Mouse (Mus musculus) heart, embryonic 14.5 days (tissue): Measurements from ENCODE around the gene Serpina9. TPM values are rescaled to one million over a fixed set of nuclear protein-coding genes. Genes with fewer than 3 reads are reported as not detected.

ENCODE experiments used
- ATAC-seq: fragments of 200-750 bp; cut with Nextera tagmentation; 2 replicates; pipeline ENCODE4 v1.8.0; 2017; ENCODE audit warnings: low read depth, moderate TSS enrichment; ENCODE audit not compliant: insufficient number of reproducible peaks, insufficient read depth, low FRiP score
- H3K27ac ChIP-seq, 2 experiments: fragments of 200-500 bp in 1 of 2; fragments of 300-500 bp in 1 of 2; sonication (generic) in 1 of 2; replicated peaks in 1 of 2; 2 replicates each; pipeline ENCODE4 v1.5.1; 2012 to 2014; ENCODE audit warnings: low read depth in 2 of 2, low read length in 2 of 2, control low read depth in 1 of 2, mild to moderate bottlenecking in 1 of 2, mixed read lengths in 1 of 2; ENCODE audit not compliant: control insufficient read depth in 1 of 2, insufficient read depth in 1 of 2
- H3K27me3 ChIP-seq: fragments of 300-500 bp; sonication (generic); 2 replicates; pipeline ENCODE4 v1.6.1; 2014; ENCODE audit warnings: mild to moderate bottlenecking, low read length, control low read depth; ENCODE audit not compliant: control insufficient read depth, insufficient read depth
- H3K36me3 ChIP-seq: fragments of 300-500 bp; sonication (generic); 2 replicates; pipeline ENCODE4 v1.6.1; 2014; ENCODE audit warnings: mild to moderate bottlenecking, control low read depth, low read length, mixed read lengths; ENCODE audit not compliant: control insufficient read depth, insufficient read depth
- H3K4me1 ChIP-seq, 2 experiments: fragments of 200-500 bp in 1 of 2; fragments of 300-500 bp in 1 of 2; sonication (generic) in 1 of 2; 2 replicates each; pipeline ENCODE4 v1.6.1; 2012 to 2014; ENCODE audit warnings: low read length in 2 of 2, control low read depth in 1 of 2, mixed read lengths in 1 of 2; ENCODE audit not compliant: control insufficient read depth in 2 of 2, insufficient read depth in 2 of 2
- H3K4me2 ChIP-seq: fragments of 300-500 bp; sonication (generic); 2 replicates; pipeline ENCODE4 v1.6.1; 2014; ENCODE audit warnings: mild to moderate bottlenecking, low read length
- H3K4me3 ChIP-seq, 2 experiments: fragments of 200-500 bp in 1 of 2; fragments of 300-500 bp in 1 of 2; sonication (generic) in 1 of 2; 2 replicates each; pipeline ENCODE4 v1.5.1; 2012 to 2014; ENCODE audit warnings: low read length in 2 of 2, mild to moderate bottlenecking in 2 of 2, control low read depth in 1 of 2, low read depth in 1 of 2, moderate library complexity in 1 of 2; ENCODE audit not compliant: control insufficient read depth in 1 of 2, insufficient read depth in 1 of 2
- H3K9ac ChIP-seq: fragments of 300-500 bp; sonication (generic); 2 replicates; pipeline ENCODE4 v1.6.1; 2014; ENCODE audit warnings: mild to moderate bottlenecking, low read length
- H3K9me3 ChIP-seq: fragments of 300-500 bp; sonication (generic); 2 replicates; pipeline ENCODE4 v1.6.1; 2016; ENCODE audit warnings: low read length, control low read depth; ENCODE audit not compliant: control insufficient read depth
- WGBS: fragments of 180-500 bp; shearing (Covaris S2); extraction: QIAGEN DNeasy Blood & Tissue Kit; methylation state at CpG from one replicate; pipeline ENCODE4 v1.1.7; 2014; 5-methylcytosine and 5-hydroxymethylcytosine counted together
- polyA plus RNA-seq: library from polyadenylated mRNA; unstranded; fragments of >200 nt; fragmentation: Nextera tagmentation; extraction: Ambion mirVana; gene quantifications from 2 replicates; pipeline ENCODE4 v1.2.1, GENCODE M21; 2014

Serpina9 gene
- polyA plus RNA-seq, 1 experiment from 2014 or later = 0.27 TPM

DNA sequence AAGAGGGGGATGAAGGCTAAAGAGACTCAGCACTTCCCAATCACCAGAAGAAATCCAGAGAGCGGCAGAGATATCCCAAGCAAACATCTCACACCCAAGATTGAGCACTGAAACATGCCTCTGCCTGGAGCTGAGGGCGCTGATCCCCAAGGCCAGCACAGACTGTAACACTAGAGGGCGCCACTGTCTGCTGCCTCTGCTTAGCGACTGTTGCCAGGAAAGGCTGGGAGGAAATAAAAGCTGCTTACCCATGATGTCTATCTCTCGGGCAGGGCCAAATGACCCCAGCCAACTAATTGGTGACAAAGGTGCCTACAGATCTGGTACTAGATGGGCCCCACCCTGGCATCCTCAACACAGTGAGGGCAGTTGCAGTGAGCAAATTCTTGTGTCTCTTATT lies 35.7 kb downstream of the Serpina9 start:
- H3K9ac ChIP-seq = no peak overlapping the region
- no peaks in the 10 kb centered on the region for H3K36me3 ChIP-seq
- H3K9me3 ChIP-seq = no peaks in the 10 kb centered on the region
- no peaks in the 10 kb centered on the region; a peak in 1 of 4 replicates for H3K4me1 ChIP-seq
- no peak for ATAC-seq
- no peak overlapping the region for H3K4me3 ChIP-seq
- WGBS = 26% methylated on average over 5 of the region's 5 CpGs
- H3K4me2 ChIP-seq = no peak overlapping the region
- no peaks in the 10 kb centered on the region for H3K27me3 ChIP-seq
- H3K27ac ChIP-seq = no peak overlapping the region

DNA sequence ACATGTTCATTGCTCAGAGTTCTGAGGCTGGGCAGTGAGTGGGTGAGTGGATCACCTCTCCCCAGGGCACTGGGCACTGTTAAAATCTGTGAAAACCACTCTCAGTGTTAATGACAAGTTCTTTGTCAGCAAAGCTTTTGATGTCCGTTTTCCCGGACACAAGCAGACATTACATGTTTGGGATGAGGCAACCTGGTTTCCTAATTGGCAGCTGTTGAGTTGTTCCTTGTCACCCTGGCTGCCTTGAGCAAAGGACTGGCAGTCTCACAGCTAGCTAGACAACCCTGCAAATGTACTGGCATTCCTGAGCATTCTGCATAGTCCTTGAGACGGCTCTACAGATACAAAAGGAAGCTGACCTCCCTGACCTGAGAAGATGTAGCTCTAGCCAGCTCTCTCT lies 36.5 kb downstream of the Serpina9 start:
- Histone ChIP-seq H3K36me3 (no peaks in the 10 kb centered on the region), H3K27ac (no peak overlapping the region), H3K4me3 (no peak overlapping the region), H3K9me3 (no peaks in the 10 kb centered on the region), H3K27me3 (no peaks in the 10 kb centered on the region), H3K4me1 (no peaks in the 10 kb centered on the region; a peak in 1 of 4 replicates), H3K9ac (no peak overlapping the region), H3K4me2 (no peak overlapping the region)
- 67% methylated on average over 3 of the region's 3 CpGs for WGBS
- no peak for ATAC-seq

DNA sequence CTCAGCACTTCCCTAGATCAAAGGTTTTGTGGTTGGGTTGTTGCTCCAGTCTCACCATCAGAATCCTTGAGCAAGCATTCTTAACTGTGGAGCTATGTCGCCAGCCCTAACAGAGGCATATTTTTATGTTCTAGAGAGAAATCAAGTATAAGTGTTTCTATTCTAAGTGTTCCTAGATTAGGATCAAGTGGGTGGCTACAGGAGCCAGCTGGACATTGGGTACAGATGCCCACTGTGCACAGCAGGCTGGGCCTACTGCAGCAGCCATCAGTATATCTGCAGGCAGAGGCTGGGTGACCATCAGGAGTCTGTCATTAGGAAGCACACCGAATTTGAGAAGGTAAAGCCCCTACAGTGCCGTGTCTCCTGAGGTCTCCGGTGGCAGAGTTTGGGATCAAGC lies 42.5 kb downstream of the Serpina9 start:
- Histone ChIP-seq H3K4me2 (no peak overlapping the region), H3K36me3 (no peaks in the 10 kb centered on the region), H3K4me3 (no peak overlapping the region), H3K4me1 (no peaks in the 10 kb centered on the region), H3K27ac (no peak overlapping the region), H3K9ac (no peak overlapping the region), H3K27me3 (no peaks in the 10 kb centered on the region), H3K9me3 (peaks cover 11% of the 10 kb centered on the region; the same call in 1 of the 2 replicates)
- ATAC-seq = no peak
- 77% methylated on average over 4 of the region's 4 CpGs for WGBS

DNA sequence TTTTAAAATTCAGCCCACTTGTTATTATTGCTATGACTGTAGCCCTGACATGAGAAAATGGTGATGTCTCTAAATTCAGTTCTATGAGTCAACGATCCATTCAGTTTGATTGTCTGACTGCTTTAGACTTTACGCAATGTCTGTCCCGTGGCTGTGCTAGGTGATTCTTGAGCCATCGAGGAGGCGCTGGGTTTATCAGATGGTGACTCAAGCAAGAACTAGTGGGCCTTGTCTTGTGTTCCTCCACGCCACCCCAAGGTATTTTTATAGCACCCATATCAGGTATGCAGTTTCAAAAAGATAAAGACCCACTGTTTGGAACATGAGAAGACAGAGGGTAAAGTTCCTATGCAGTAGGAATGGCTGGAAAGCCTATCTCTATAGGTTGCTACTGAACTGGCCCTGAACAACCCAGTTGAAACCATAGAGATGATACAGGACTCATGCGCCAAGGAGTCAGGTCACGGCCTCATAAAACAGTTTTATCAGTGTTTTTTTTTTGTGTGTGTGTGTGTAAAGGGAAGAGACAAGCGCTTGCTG lies 43.9 kb downstream of the Serpina9 start:
- Histone ChIP-seq H3K4me3 (no peak overlapping the region), H3K9ac (no peak overlapping the region), H3K36me3 (no peaks in the 10 kb centered on the region), H3K9me3 (peaks cover 11% of the 10 kb centered on the region; the same call in 1 of the 2 replicates), H3K4me1 (no peaks in the 10 kb centered on the region), H3K27ac (no peak overlapping the region), H3K27me3 (no peaks in the 10 kb centered on the region), H3K4me2 (no peak overlapping the region)
- 80% methylated on average over 9 of the region's 9 CpGs for WGBS
- no peak for ATAC-seq

DNA sequence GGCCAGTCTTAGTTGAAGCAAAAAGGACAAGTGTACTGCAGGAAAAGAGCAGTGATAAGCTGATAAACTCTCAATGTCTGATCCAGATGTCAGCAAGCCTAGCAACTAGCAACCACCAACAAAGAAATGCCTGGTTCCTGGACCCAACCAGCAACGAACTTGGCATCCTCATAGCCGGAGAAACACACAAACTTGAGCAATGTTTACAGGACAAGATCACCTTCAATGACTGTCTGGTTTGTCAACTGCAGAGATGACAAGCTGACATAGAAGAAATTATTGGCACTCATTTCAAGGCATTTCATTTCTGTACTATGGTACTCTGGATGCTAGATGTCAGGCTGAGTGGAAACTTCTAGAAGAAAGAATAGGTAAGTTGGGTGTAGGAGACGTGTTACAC lies 46.8 kb downstream of the Serpina9 start:
- no peak for ATAC-seq
- Histone ChIP-seq H3K4me2 (no peak overlapping the region), H3K27me3 (no peaks in the 10 kb centered on the region), H3K9ac (no peak overlapping the region), H3K4me3 (no peak overlapping the region), H3K27ac (no peak overlapping the region), H3K4me1 (no peaks in the 10 kb centered on the region), H3K9me3 (peaks cover 11% of the 10 kb centered on the region; the same call in 1 of the 2 replicates), H3K36me3 (no peaks in the 10 kb centered on the region)
- WGBS = 66% methylated on average over 3 of the region's 3 CpGs

- Histone ChIP-seq H3K9me3 (0 out of 2 replicates have a peak, but pooled peaks cover 3% of the 10 kb centered on the region), H3K4me1 (no peaks in the 10 kb centered on the region), H3K4me3 (no peak overlapping the region), H3K9ac (no peak overlapping the region), H3K27ac (no peak overlapping the region), H3K27me3 (no peaks in the 10 kb centered on the region), H3K4me2 (no peak overlapping the region), H3K36me3 (no peaks in the 10 kb centered on the region)
- WGBS = 79% methylated on average over 4 of the region's 4 CpGs
- ATAC-seq = no peak
These were observed 50.3 kb downstream of the Serpina9 start for GRCm38 (mm10) chr12:103963288-103963687.

GRCm38 (mm10) chr12:103962860-103963259 lies 50.7 kb downstream of the Serpina9 start:
- no peak overlapping the region for H3K27ac ChIP-seq
- no peaks in the 10 kb centered on the region for H3K36me3 ChIP-seq
- H3K27me3 ChIP-seq = no peaks in the 10 kb centered on the region
- 79% methylated on average over 8 of the region's 8 CpGs for WGBS
- no peak overlapping the region for H3K4me3 ChIP-seq
- H3K4me1 ChIP-seq = no peaks in the 10 kb centered on the region
- 0 out of 2 replicates have a peak, but pooled peaks cover 2% of the 10 kb centered on the region for H3K9me3 ChIP-seq
- no peak overlapping the region for H3K9ac ChIP-seq
- H3K4me2 ChIP-seq = no peak overlapping the region
- no peak for ATAC-seq

GRCm38 (mm10) chr12:103962337-103962736 lies 51.2 kb downstream of the Serpina9 start:
- ATAC-seq = no peak
- WGBS = 80% methylated on average over 5 of the region's 5 CpGs
- H3K27ac ChIP-seq = no peak overlapping the region

More at GRCm38 (mm10) chr12:103962337-103962736, 51.2 kb downstream of the Serpina9 start:
- Histone ChIP-seq H3K4me1 (no peaks in the 10 kb centered on the region), H3K4me3 (no peak overlapping the region), H3K4me2 (no peak overlapping the region), H3K9ac (no peak overlapping the region), H3K27me3 (no peaks in the 10 kb centered on the region), H3K9me3 (no peaks in the 10 kb centered on the region), H3K36me3 (no peaks in the 10 kb centered on the region)
